In genomic region chr4:154948066-154948939, GRCm38 (mm10) we compare ENCODE assay signal across 9 mouse cellular contexts. TPM values are rescaled to one million over a fixed set of nuclear protein-coding genes. Genes with fewer than 3 reads are reported as not detected.
A peak's percentile ranks its signal among the peaks of the same experiment; 100 is the strongest.
DNase-seq lines count a peak whose midpoint lies in the region; ATAC-seq lines count a peak whose summit lies in the region.
"Had no signal": no experiment of that assay in that cellular context is flagged by ENCODE, and none has a peak within 500 bp of the region (broad histone marks: within the 10 kb centered on the region; RNA-seq: fewer than 3 reads in every experiment).

No protein-coding gene starts in this region.

- no peaks in the 10 kb centered on the region for H3K9me3 ChIP-seq in forebrain, embryonic 16.5 days (ENCODE audit: control insufficient read depth, low read length)
- H3K9me3 ChIP-seq in lung, embryonic 16.5 days (ENCODE audit: control insufficient read depth, low read length), result no peaks in the 10 kb centered on the region

- peak overlapping the region; percentile 77 for H3K27ac ChIP-seq in forebrain, embryonic 16.5 days (ENCODE audit: low read length)
- H3K27ac ChIP-seq in lung, embryonic 16.5 days (ENCODE audit: low read length), result peak overlapping the region; percentile 35; the same call in 1 of the 2 replicates
- H3K27ac ChIP-seq: liver, embryonic 14.5 days had no signal

- intact Hi-C loops in left cerebral cortex, postnatal 25 days (cut with DNase I), result no loop called here
- intact Hi-C loops in left cerebral cortex, postnatal 36 days (cut with DNase I), result loop anchor here (1.0 kb wide), 1 partner anchor 12 kb away; the partner anchor contains the start of gene Hes5
- intact Hi-C loops in heart, postnatal 14 days (cut with DNase I), result loop anchor here (5.0 kb wide), 1 partner anchor 49 kb away; no protein-coding TSS in a partner anchor

- DNase-seq in left cerebral cortex, postnatal 25 days (ENCODE audit: low spot score in 2 of 2), result peak; percentile 40 to 55
- DNase-seq in left cerebral cortex, postnatal 36 days (ENCODE audit: low spot score in 2 of 2), result no peak
- DNase-seq in right cerebral cortex, postnatal 14 days, result peak; percentile 58
- DNase-seq in gastrocnemius, postnatal 10 days, result no peak
- DNase-seq in heart, postnatal 14 days, result no peak

- no peaks in the 10 kb centered on the region for H3K27me3 ChIP-seq in forebrain, embryonic 16.5 days (replicated peaks; ENCODE audit: control insufficient read depth, insufficient read depth, low read length)
- peaks cover 42% of the 10 kb centered on the region for H3K27me3 ChIP-seq in lung, embryonic 16.5 days (ENCODE audit: control insufficient read depth, insufficient read depth, low read depth, low read length)

- WGBS in forebrain, embryonic 16.5 days, result 21% methylated on average over 14 of the region's 14 CpGs
- 32% methylated on average over 14 of the region's 14 CpGs for WGBS in lung, embryonic 16.5 days

- no peaks in the 10 kb centered on the region for H3K36me3 ChIP-seq in forebrain, embryonic 16.5 days (ENCODE audit: control insufficient read depth, insufficient read depth)
- no peaks in the 10 kb centered on the region for H3K36me3 ChIP-seq in lung, embryonic 16.5 days (ENCODE audit: control insufficient read depth, insufficient read depth, low read length)

- H3K4me1 ChIP-seq in forebrain, embryonic 16.5 days (replicated peaks; ENCODE audit: control insufficient read depth, insufficient read depth, low read length), result peaks cover 35% of the 10 kb centered on the region
- H3K4me1 ChIP-seq in lung, embryonic 16.5 days (replicated peaks; ENCODE audit: control insufficient read depth, insufficient read depth, low read length), result peaks cover 9% of the 10 kb centered on the region; the same call in 1 of the 2 replicates

- H3K4me2 ChIP-seq in forebrain, embryonic 16.5 days (ENCODE audit: low read length), result no peak overlapping the region; the same call in 1 of the 2 replicates
- no peak overlapping the region for H3K4me2 ChIP-seq in lung, embryonic 16.5 days (ENCODE audit: low read depth, low read length)

- peak; percentile 82 for ATAC-seq in forebrain, embryonic 16.5 days
- peak; percentile 26 for ATAC-seq in lung, embryonic 16.5 days (ENCODE audit: low read depth)
- no peak for ATAC-seq in monocyte, adult 5-6 weeks (replicated peaks; ENCODE audit: insufficient number of reproducible peaks, low FRiP score, low TSS enrichment, poor library complexity, severe bottlenecking)

- H3K4me3 ChIP-seq in forebrain, embryonic 16.5 days (replicated peaks; ENCODE audit: low read length), result no peak overlapping the region
- H3K4me3 ChIP-seq in lung, embryonic 16.5 days (ENCODE audit: low read length), result no peak overlapping the region

- H3K9ac ChIP-seq in forebrain, embryonic 16.5 days (replicated peaks; ENCODE audit: low read depth, low read length), result no peak overlapping the region
- no peak overlapping the region for H3K9ac ChIP-seq in lung, embryonic 16.5 days (ENCODE audit: low read length)
- H3K9ac ChIP-seq: liver, embryonic 14.5 days had no signal

RNA-seq across cellular contexts. Expression of gene Hes5, which starts 12.4 kb away (rescaled TPM):
- total RNA-seq in left cerebral cortex, postnatal 25 days (2021), result 10 to 100 TPM; 35.8 to 41.3 TPM
- 10 to 100 TPM; 36.5 to 38.6 TPM for total RNA-seq in left cerebral cortex, postnatal 36 days (2021)
- 91.4 and 100 TPM in 2 replicates for polyA plus RNA-seq in forebrain, embryonic 16.5 days (2015; fragmentation: Nextera tagmentation; extraction: Ambion mirVana)
- 0.54 and 0.55 TPM in 2 replicates for polyA plus RNA-seq in lung, embryonic 16.5 days (2015; fragmentation: Nextera tagmentation; extraction: Ambion mirVana)
- total RNA-seq in gastrocnemius, postnatal 10 days (2021), result under 1 TPM in 1 of 2 experiments, not detected in 1; 0.36 TPM
- total RNA-seq in heart, postnatal 14 days (2021), result not detected
- not detected in 3 replicates for total RNA-seq in monocyte, adult 5-6 weeks (2017)

RNA-seq across cellular contexts. Expression of gene Pank4, which starts 15.6 kb away (rescaled TPM):
- total RNA-seq in left cerebral cortex, postnatal 25 days (2021), result 10 to 100 TPM; 37.6 to 39.8 TPM
- 10 to 100 TPM; 35.2 to 46.6 TPM for total RNA-seq in left cerebral cortex, postnatal 36 days (2021)
- 47.1 and 47.3 TPM in 2 replicates for polyA plus RNA-seq in forebrain, embryonic 16.5 days (2015; fragmentation: Nextera tagmentation; extraction: Ambion mirVana)
- polyA plus RNA-seq in lung, embryonic 16.5 days (2015; fragmentation: Nextera tagmentation; extraction: Ambion mirVana), result 47.3 and 48.4 TPM in 2 replicates
- total RNA-seq in gastrocnemius, postnatal 10 days (2021), result 10 to 100 TPM; 26.1 to 28.7 TPM
- total RNA-seq in heart, postnatal 14 days (2021), result 10 to 100 TPM; 38.3 to 41.0 TPM
- 26.6 to 36.7 TPM (median 30.2 TPM) in 3 replicates for total RNA-seq in monocyte, adult 5-6 weeks (2017)

RNA-seq across cellular contexts. Expression of gene Tnfrsf14, which starts 19.9 kb away (rescaled TPM):
- 1 to 10 TPM; 1.3 to 1.7 TPM for total RNA-seq in left cerebral cortex, postnatal 25 days (2021)
- 1 to 10 TPM; 1.5 to 2.1 TPM for total RNA-seq in left cerebral cortex, postnatal 36 days (2021)
- 0.27 TPM in 1 of 2 replicates, not detected in the other for polyA plus RNA-seq in forebrain, embryonic 16.5 days (2015; fragmentation: Nextera tagmentation; extraction: Ambion mirVana)
- 1.7 and 1.9 TPM in 2 replicates for polyA plus RNA-seq in lung, embryonic 16.5 days (2015; fragmentation: Nextera tagmentation; extraction: Ambion mirVana)
- 1 to 10 TPM; 1.8 to 4.2 TPM for total RNA-seq in gastrocnemius, postnatal 10 days (2021)
- total RNA-seq in heart, postnatal 14 days (2021), result 1 to 10 TPM; 4.1 to 5.6 TPM
- total RNA-seq in monocyte, adult 5-6 weeks (2017), result 20.8 to 45.5 TPM (median 29.3 TPM) in 3 replicates

RNA-seq across cellular contexts. Expression of gene Fam213b, which starts 49.4 kb away (rescaled TPM):
- total RNA-seq in left cerebral cortex, postnatal 25 days (2021), result 10 to 100 TPM; 47.5 to 51.4 TPM
- total RNA-seq in left cerebral cortex, postnatal 36 days (2021), result 10 to 100 TPM; 51.1 to 68.5 TPM
- 32.4 and 42.0 TPM in 2 replicates for polyA plus RNA-seq in forebrain, embryonic 16.5 days (2015; fragmentation: Nextera tagmentation; extraction: Ambion mirVana)
- polyA plus RNA-seq in lung, embryonic 16.5 days (2015; fragmentation: Nextera tagmentation; extraction: Ambion mirVana), result 31.4 and 34.6 TPM in 2 replicates
- total RNA-seq in gastrocnemius, postnatal 10 days (2021), result 100 to 1,000 TPM; 121 to 143 TPM
- 10 to 100 TPM; 44.7 to 51.3 TPM for total RNA-seq in heart, postnatal 14 days (2021)
- total RNA-seq in monocyte, adult 5-6 weeks (2017), result 3.1 to 3.5 TPM (median 3.3 TPM) in 3 replicates

Comparison
In these comparisons a context has a peak if more than half of its experiments do, and no peak if none do; other contexts are left out.
1. DNase-seq: peak in left cerebral cortex, postnatal 25 days (2 of 2) and right cerebral cortex, postnatal 14 days (single experiment); none in left cerebral cortex, postnatal 36 days (0 of 2), gastrocnemius, postnatal 10 days (single experiment) and heart, postnatal 14 days (0 of 2).
2. RNA of gene Hes5, which starts 12.4 kb away (total RNA-seq): 35.8 to 41.3 TPM in left cerebral cortex, postnatal 25 days and 36.5 to 38.6 TPM in left cerebral cortex, postnatal 36 days; 0.36 TPM in gastrocnemius, postnatal 10 days, not detected in heart, postnatal 14 days and not detected in monocyte, adult 5-6 weeks; every median in the first group is over 10 times any median in the second.